Comparison of ENCODE assay signal across 10 mouse cellular contexts in the genomic region with DNA sequence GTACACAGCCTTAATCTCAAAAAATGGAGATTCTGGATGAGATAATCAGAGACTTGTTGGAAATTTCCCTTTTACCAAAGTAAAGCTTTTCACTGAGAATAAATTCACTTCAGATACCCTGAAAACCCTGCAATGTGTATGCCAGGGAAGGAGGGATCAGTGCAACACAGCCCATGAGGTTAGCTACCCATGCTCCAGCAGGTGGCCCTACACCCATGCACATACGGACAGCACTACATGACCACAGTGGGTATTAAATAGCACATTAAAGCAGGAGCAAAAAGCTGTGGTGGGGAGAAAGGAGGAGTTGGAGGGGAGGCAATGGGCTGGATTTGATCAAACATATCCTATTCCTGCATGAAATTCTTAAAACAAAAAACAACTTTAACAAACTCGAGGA. TPM values are rescaled to one million over a fixed set of nuclear protein-coding genes. Genes with fewer than 3 reads are reported as not detected.
A peak's percentile ranks its signal among the peaks of the same experiment; 100 is the strongest.
DNase-seq lines count a peak whose midpoint lies in the region; ATAC-seq and TF ChIP-seq lines count a peak whose summit lies in the region.
"Had no signal": no experiment of that assay in that cellular context is flagged by ENCODE, and none has a peak within 500 bp of the region (broad histone marks: within the 10 kb centered on the region; RNA-seq: fewer than 3 reads in every experiment).

No protein-coding gene starts in this region.

- peak; percentile 72 for DNase-seq in heart, adult 11 months
- no peak for DNase-seq in left cerebral cortex, adult 2 months (ENCODE audit: extremely low spot score in 1 of 2, low spot score in 2 of 2)
- DNase-seq in left cerebral cortex, postnatal 14 days (ENCODE audit: low spot score in 2 of 2) = no peak
- peak; percentile 27 for DNase-seq in brain, adult 2 months (ENCODE audit: low read depth, low spot score)
- no peak for DNase-seq in spleen, adult 18-20 months
- DNase-seq: adrenal gland, adult 8-10 months had no signal

- H3K4me1 ChIP-seq in heart, embryonic 12.5 days (replicated peaks) = peaks cover 15% of the 10 kb centered on the region
- H3K4me1 ChIP-seq in hindbrain, embryonic 12.5 days = no peaks in the 10 kb centered on the region

- H3K27ac ChIP-seq in heart, embryonic 12.5 days (ENCODE audit: poor library complexity, severe bottlenecking) = no peak overlapping the region
- no peak overlapping the region for H3K27ac ChIP-seq in left cerebral cortex, adult 2 months
- H3K27ac ChIP-seq in hindbrain, embryonic 12.5 days = no peak overlapping the region
- H3K27ac ChIP-seq: heart, embryonic 13.5 days had no signal

- no peak overlapping the region for H3ac ChIP-seq in C2C12 (ENCODE audit: control insufficient read depth, insufficient read length, low read depth)

- no peak overlapping the region for H3K4me2 ChIP-seq in heart, embryonic 12.5 days
- H3K4me2 ChIP-seq in hindbrain, embryonic 12.5 days (replicated peaks) = no peak overlapping the region
- H3K4me2 ChIP-seq: heart, embryonic 13.5 days had no signal

- H3K79me2 ChIP-seq in C2C12 (ENCODE audit: control insufficient read depth, insufficient read depth) = peaks cover 71% of the 10 kb centered on the region

- 77% methylated on average over 2 of the region's 2 CpGs for WGBS in heart, embryonic 12.5 days
- WGBS in hindbrain, embryonic 12.5 days = 77% methylated on average over 2 of the region's 2 CpGs

- H3K4me3 ChIP-seq in heart, embryonic 12.5 days = no peak overlapping the region
- H3K4me3 ChIP-seq in left cerebral cortex, adult 2 months = no peak overlapping the region
- H3K4me3 ChIP-seq in C2C12 (ENCODE audit: insufficient read depth, poor library complexity, severe bottlenecking) = no peak overlapping the region
- no peak overlapping the region for H3K4me3 ChIP-seq in hindbrain, embryonic 12.5 days
- H3K4me3 ChIP-seq: heart, embryonic 13.5 days had no signal

- no peaks in the 10 kb centered on the region for H3K27me3 ChIP-seq in heart, embryonic 12.5 days (replicated peaks)
- no peaks in the 10 kb centered on the region for H3K27me3 ChIP-seq in C2C12 (ENCODE audit: control insufficient read depth, insufficient read depth, insufficient read length)
- H3K27me3 ChIP-seq in hindbrain, embryonic 12.5 days = no peaks in the 10 kb centered on the region
- H3K27me3 ChIP-seq: heart, embryonic 13.5 days had no signal

- H3K9me3 ChIP-seq in heart, embryonic 12.5 days (replicated peaks) = no peaks in the 10 kb centered on the region
- no peaks in the 10 kb centered on the region for H3K9me3 ChIP-seq in hindbrain, embryonic 12.5 days (replicated peaks)
- H3K9me3 ChIP-seq: heart, embryonic 13.5 days had no signal

- no peak for ATAC-seq in heart, embryonic 12.5 days (ENCODE audit: insufficient number of reproducible peaks, low FRiP score)
- ATAC-seq in hindbrain, embryonic 12.5 days (ENCODE audit: low FRiP score) = no peak

- intact Hi-C loops in left cerebral cortex, adult 2 months (cut with DNase I) = no loop called here
- intact Hi-C loops in left cerebral cortex, postnatal 14 days (cut with DNase I) = no loop called here

- H3K9ac ChIP-seq in heart, embryonic 12.5 days = no peak overlapping the region
- H3K9ac ChIP-seq in hindbrain, embryonic 12.5 days = no peak overlapping the region
- H3K9ac ChIP-seq: heart, embryonic 13.5 days had no signal

- peaks cover 38% of the 10 kb centered on the region for H3K36me3 ChIP-seq in heart, embryonic 12.5 days
- peaks cover 29% of the 10 kb centered on the region for H3K36me3 ChIP-seq in C2C12 (ENCODE audit: control insufficient read depth, insufficient read depth)
- peaks cover 26% of the 10 kb centered on the region for H3K36me3 ChIP-seq in hindbrain, embryonic 12.5 days

- peaks cover 45% of the 10 kb centered on the region for H3K79me3 ChIP-seq in C2C12 (ENCODE audit: low read depth)

- TF ChIP-seq CTCF in left cerebral cortex, adult 2 months (IDR thresholded peaks at IDR 0.05) = peak; percentile 6
- TF ChIP-seq CTCF in C2C12 (IDR thresholded peaks at IDR 0.05; ENCODE audit: control insufficient read depth, insufficient read depth, insufficient read length) = peak; percentile 16

TF ChIP-seq in C2C12, 6 proteins besides CTCF, POLR2A, EP300 and RAD21:
- TF ChIP-seq USF1 (IDR thresholded peaks at IDR 0.05; ENCODE audit: low read depth) = no peak
- TF ChIP-seq CEBPB (IDR thresholded peaks at IDR 0.05; ENCODE audit: low read depth) = no peak

RNA-seq across cellular contexts. Expression of a gene that starts 12.3 kb away (rescaled TPM):
- polyA plus RNA-seq in heart, embryonic 12.5 days (2016; fragmentation: Nextera tagmentation; extraction: Ambion mirVana) = 56.4 and 59.2 TPM in 2 replicates
- 10 to 100 TPM; 58.1 to 58.5 TPM for total RNA-seq in left cerebral cortex, adult 2 months (2021)
- 10 to 100 TPM; 45.9 to 46.6 TPM for total RNA-seq in left cerebral cortex, postnatal 14 days (2021)
- polyA plus RNA-seq in C2C12 (2012; fragmentation: generic; extraction: Trizol) = 39.8 TPM
- polyA plus RNA-seq in hindbrain, embryonic 12.5 days (2016; fragmentation: Nextera tagmentation; extraction: Ambion mirVana) = 43.7 and 46.1 TPM in 2 replicates

Comparison
In these comparisons a context has a peak if more than half of its experiments do, and no peak if none do; other contexts are left out.
1. DNase-seq: peak in heart, adult 11 months (single experiment) and brain, adult 2 months (single experiment); none in left cerebral cortex, adult 2 months (0 of 2), left cerebral cortex, postnatal 14 days (0 of 2) and spleen, adult 18-20 months (0 of 2).